Mouse (Mus musculus) left cerebral cortex, postnatal 36 days (tissue): Measurements from ENCODE around the gene Tm4sf19. TPM values are rescaled to one million over a fixed set of nuclear protein-coding genes. Genes with fewer than 3 reads are reported as not detected.

Experiments used
- total RNA-seq, 2 experiments: library from RNA; stranded (reverse); gene quantifications; 2 replicates each; pipeline ENCODE4 v1.2.3; 2021

The Tm4sf19 gene
- total RNA-seq, 2 experiments from 2014 or later: not detected

Other genes with a start within 250 kb of the Tm4sf19 start
- 1 to 10 TPM; 7.5 to 9.2 TPM for gene Nrros, start 234.9 kb upstream of the Tm4sf19 start, total RNA-seq
- not detected for gene Bex6, start 220.7 kb upstream of the Tm4sf19 start, total RNA-seq
- 10 to 100 TPM; 48.7 to 49.2 TPM for gene Fbxo45, start 153.3 kb upstream of the Tm4sf19 start, total RNA-seq
- 10 to 100 TPM; 12.2 to 14.4 TPM for gene Wdr53, start 153.3 kb upstream of the Tm4sf19 start, total RNA-seq
- not detected for gene Smco1, start 129.0 kb upstream of the Tm4sf19 start, total RNA-seq
- gene Rnf168, start 123.0 kb upstream of the Tm4sf19 start, total RNA-seq: 10 to 100 TPM; 24.8 to 29.8 TPM
- 10 to 100 TPM; 47.4 to 57.4 TPM for gene Ubxn7, start 68.2 kb upstream of the Tm4sf19 start, total RNA-seq
- gene Tctex1d2, start 19.2 kb downstream of the Tm4sf19 start, total RNA-seq: 10 to 100 TPM; 14.6 TPM
- 10 to 100 TPM; 44.1 to 44.6 TPM for gene Pcyt1a, start 30.4 kb downstream of the Tm4sf19 start, total RNA-seq
- not detected for gene Slc51a, start 87.4 kb downstream of the Tm4sf19 start, total RNA-seq
- gene Zdhhc19, start 95.8 kb downstream of the Tm4sf19 start, total RNA-seq: not detected
- 10 to 100 TPM; 78.8 to 81.9 TPM for gene Tfrc, start 208.4 kb downstream of the Tm4sf19 start, total RNA-seq
- gene Tnk2, start 243.4 kb downstream of the Tm4sf19 start, total RNA-seq: 100 to 1,000 TPM; 197 to 205 TPM